Mouse (Mus musculus) hindbrain, embryonic 15.5 days (tissue): ENCODE data around the gene Arhgap21. TPM values are rescaled to one million over a fixed set of nuclear protein-coding genes. Genes with fewer than 3 reads are reported as not detected.

Source experiments
- ATAC-seq: fragments of 200-750 bp; cut with Nextera tagmentation; 2 replicates; pipeline ENCODE4 v1.8.0; 2017; ENCODE audit warnings: low read depth, moderate number of reproducible peaks, moderate TSS enrichment; ENCODE audit not compliant: low FRiP score
- H3K27ac ChIP-seq: fragments of 300-500 bp; sonication (generic); replicated peaks from 2 replicates; pipeline ENCODE4 v1.5.1; 2015; ENCODE audit warnings: mild to moderate bottlenecking, inconsistent platforms
- H3K27me3 ChIP-seq: fragments of 300-500 bp; sonication (generic); 2 replicates; pipeline ENCODE4 v1.6.1; 2015; ENCODE audit warnings: control low read depth, inconsistent platforms
- H3K36me3 ChIP-seq: fragments of 300-500 bp; sonication (generic); 2 replicates; pipeline ENCODE4 v1.6.1; 2015; ENCODE audit warnings: control low read depth, inconsistent platforms
- H3K4me1 ChIP-seq: fragments of 300-500 bp; sonication (generic); replicated peaks from 2 replicates; pipeline ENCODE4 v1.6.1; 2015; ENCODE audit warnings: control low read depth, inconsistent platforms
- H3K4me2 ChIP-seq: fragments of 300-500 bp; sonication (generic); 2 replicates; pipeline ENCODE4 v1.6.1; 2015; ENCODE audit warnings: moderate library complexity, mild to moderate bottlenecking, inconsistent platforms
- H3K4me3 ChIP-seq: fragments of 300-500 bp; sonication (generic); 2 replicates; pipeline ENCODE4 v1.5.1; 2015; ENCODE audit warnings: mild to moderate bottlenecking, inconsistent platforms
- H3K9ac ChIP-seq: fragments of 300-500 bp; sonication (generic); 2 replicates; pipeline ENCODE4 v1.6.1; 2015; ENCODE audit warnings: inconsistent platforms
- H3K9me3 ChIP-seq: fragments of 300-500 bp; sonication (generic); 2 replicates; pipeline ENCODE4 v1.6.1; 2016; ENCODE audit warnings: control low read depth, inconsistent platforms
- WGBS: fragments of 180-500 bp; shearing (Covaris S2); methylation state at CpG from one replicate; pipeline ENCODE4 v1.1.7; 2015; 5-methylcytosine and 5-hydroxymethylcytosine counted together
- polyA plus RNA-seq: library from polyadenylated mRNA; unstranded; fragments of >200 nt; fragmentation: Nextera tagmentation; extraction: Ambion mirVana; gene quantifications from 2 replicates; pipeline ENCODE4 v1.2.1, GENCODE M21; 2015

Arhgap21 gene
- polyA plus RNA-seq, 1 experiment from 2014 or later = 36.9 TPM

GRCm38 (mm10) chr2:20928454-20928853, 40.2 kb downstream of the Arhgap21 start:
- Histone ChIP-seq H3K27ac (no peak overlapping the region), H3K9ac (no peak overlapping the region), H3K4me2 (no peak overlapping the region), H3K27me3 (no peaks in the 10 kb centered on the region), H3K36me3 (no peaks in the 10 kb centered on the region), H3K4me1 (no peaks in the 10 kb centered on the region; the same call in 1 of the 2 replicates), H3K9me3 (no peaks in the 10 kb centered on the region), H3K4me3 (no peak overlapping the region)
- ATAC-seq = no peak

GRCm38 (mm10) chr2:20924938-20925337, 43.7 kb downstream of the Arhgap21 start:
- Histone ChIP-seq H3K36me3 (no peaks in the 10 kb centered on the region), H3K4me1 (peaks cover 8% of the 10 kb centered on the region; the same call in 1 of the 2 replicates), H3K4me2 (no peak overlapping the region), H3K4me3 (no peak overlapping the region), H3K27me3 (no peaks in the 10 kb centered on the region), H3K9me3 (no peaks in the 10 kb centered on the region), H3K9ac (no peak overlapping the region), H3K27ac (no peak overlapping the region)
- 67% methylated on average over 1 of the region's 1 CpGs for WGBS
- ATAC-seq = no peak

GRCm38 (mm10) chr2:20922366-20922765, 46.3 kb downstream of the Arhgap21 start:
- H3K27ac ChIP-seq = no peak overlapping the region
- H3K27me3 ChIP-seq = no peaks in the 10 kb centered on the region
- no peaks in the 10 kb centered on the region for H3K9me3 ChIP-seq
- WGBS = 2% methylated on average over 1 of the region's 1 CpGs
- no peak overlapping the region for H3K4me3 ChIP-seq
- no peaks in the 10 kb centered on the region for H3K36me3 ChIP-seq
- no peak overlapping the region for H3K9ac ChIP-seq
- H3K4me1 ChIP-seq = peaks cover 8% of the 10 kb centered on the region; the same call in 1 of the 2 replicates
- ATAC-seq = no peak
- no peak overlapping the region for H3K4me2 ChIP-seq

GRCm38 (mm10) chr2:20921558-20921957, 47.1 kb downstream of the Arhgap21 start:
- H3K36me3 ChIP-seq = no peaks in the 10 kb centered on the region

GRCm38 (mm10) chr2:20921021-20921420, 47.7 kb downstream of the Arhgap21 start:
- no peak overlapping the region for H3K4me3 ChIP-seq
- no peaks in the 10 kb centered on the region for H3K27me3 ChIP-seq
- no peaks in the 10 kb centered on the region for H3K9me3 ChIP-seq
- WGBS = 92% methylated on average over 1 of the region's 1 CpGs
- no peak overlapping the region for H3K4me2 ChIP-seq
- ATAC-seq = no peak
- H3K9ac ChIP-seq = no peak overlapping the region
- no peaks in the 10 kb centered on the region for H3K36me3 ChIP-seq
- H3K27ac ChIP-seq = no peak overlapping the region
- peaks cover 8% of the 10 kb centered on the region; the same call in 1 of the 2 replicates for H3K4me1 ChIP-seq

More at GRCm38 (mm10) chr2:20921558-20921957, 47.1 kb downstream of the Arhgap21 start:
- Histone ChIP-seq H3K4me3 (no peak overlapping the region), H3K4me1 (peaks cover 8% of the 10 kb centered on the region; the same call in 1 of the 2 replicates), H3K27me3 (no peaks in the 10 kb centered on the region), H3K4me2 (no peak overlapping the region), H3K27ac (no peak overlapping the region), H3K9ac (no peak overlapping the region), H3K9me3 (no peaks in the 10 kb centered on the region)
- ATAC-seq = no peak
- WGBS = 39% methylated on average over 2 of the region's 2 CpGs

GRCm38 (mm10) chr2:20914531-20915320, 54.0 kb downstream of the Arhgap21 start:
- H3K36me3 ChIP-seq = peaks cover 11% of the 10 kb centered on the region; the same call in 1 of the 2 replicates
- no peak for ATAC-seq
- H3K9ac ChIP-seq = no peak overlapping the region
- no peak overlapping the region for H3K4me3 ChIP-seq
- 88% methylated on average over 10 of the region's 10 CpGs for WGBS
- H3K27ac ChIP-seq = no peak overlapping the region
- H3K9me3 ChIP-seq = no peaks in the 10 kb centered on the region
- H3K4me1 ChIP-seq = no peaks in the 10 kb centered on the region
- H3K4me2 ChIP-seq = no peak overlapping the region
- no peaks in the 10 kb centered on the region for H3K27me3 ChIP-seq

- Histone ChIP-seq H3K4me3 (no peak overlapping the region), H3K4me1 (no peaks in the 10 kb centered on the region)
- WGBS = 92% methylated on average over 1 of the region's 1 CpGs
Observed at GRCm38 (mm10) chr2:20913019-20913415, 55.7 kb downstream of the Arhgap21 start.

GRCm38 (mm10) chr2:20912348-20913018, 56.2 kb downstream of the Arhgap21 start:
- H3K4me3 ChIP-seq = no peak overlapping the region
- no peak overlapping the region for H3K27ac ChIP-seq
- H3K36me3 ChIP-seq = peaks cover 11% of the 10 kb centered on the region; the same call in 1 of the 2 replicates
- no peaks in the 10 kb centered on the region for H3K4me1 ChIP-seq
- 92% methylated on average over 11 of the region's 11 CpGs for WGBS
- H3K9ac ChIP-seq = no peak overlapping the region
- no peaks in the 10 kb centered on the region for H3K27me3 ChIP-seq
- no peak for ATAC-seq
- H3K9me3 ChIP-seq = no peaks in the 10 kb centered on the region
- no peak overlapping the region for H3K4me2 ChIP-seq

More at GRCm38 (mm10) chr2:20913019-20913415, 55.7 kb downstream of the Arhgap21 start:
- Histone ChIP-seq H3K27ac (no peak overlapping the region), H3K36me3 (peaks cover 11% of the 10 kb centered on the region; the same call in 1 of the 2 replicates), H3K9ac (no peak overlapping the region), H3K4me2 (no peak overlapping the region), H3K9me3 (no peaks in the 10 kb centered on the region), H3K27me3 (no peaks in the 10 kb centered on the region)
- no peak for ATAC-seq

- Histone ChIP-seq H3K4me2 (no peak overlapping the region), H3K27me3 (no peaks in the 10 kb centered on the region), H3K9me3 (no peaks in the 10 kb centered on the region), H3K4me1 (no peaks in the 10 kb centered on the region), H3K27ac (no peak overlapping the region), H3K9ac (no peak overlapping the region), H3K36me3 (peaks cover 11% of the 10 kb centered on the region; the same call in 1 of the 2 replicates), H3K4me3 (no peak overlapping the region)
- 96% methylated on average over 3 of the region's 3 CpGs for WGBS
- ATAC-seq = no peak
Observed at GRCm38 (mm10) chr2:20910446-20910845, 58.2 kb downstream of the Arhgap21 start.

- Histone ChIP-seq H3K4me1 (no peaks in the 10 kb centered on the region), H3K9ac (no peak overlapping the region), H3K9me3 (no peaks in the 10 kb centered on the region), H3K4me2 (no peak overlapping the region), H3K27ac (no peak overlapping the region), H3K4me3 (no peak overlapping the region), H3K36me3 (peaks cover 11% of the 10 kb centered on the region; the same call in 1 of the 2 replicates), H3K27me3 (no peaks in the 10 kb centered on the region)
- no peak for ATAC-seq
- WGBS = 78% methylated on average over 7 of the region's 7 CpGs
Observed at GRCm38 (mm10) chr2:20909404-20909803, 59.3 kb downstream of the Arhgap21 start.

- H3K4me2 ChIP-seq = no peak overlapping the region
- H3K9me3 ChIP-seq = no peaks in the 10 kb centered on the region
- no peak for ATAC-seq
- 87% methylated on average over 3 of the region's 3 CpGs for WGBS
- peaks cover 11% of the 10 kb centered on the region; the same call in 1 of the 2 replicates for H3K36me3 ChIP-seq
- no peak overlapping the region for H3K27ac ChIP-seq
- H3K9ac ChIP-seq = no peak overlapping the region
- no peak overlapping the region for H3K4me3 ChIP-seq
- no peaks in the 10 kb centered on the region for H3K27me3 ChIP-seq
- peaks cover 4% of the 10 kb centered on the region; the same call in 1 of the 2 replicates for H3K4me1 ChIP-seq
Observed at GRCm38 (mm10) chr2:20907291-20907690, 61.4 kb downstream of the Arhgap21 start.

GRCm38 (mm10) chr2:20905411-20905810, 63.3 kb downstream of the Arhgap21 start:
- Histone ChIP-seq H3K27ac (no peak overlapping the region), H3K4me1 (peaks cover 4% of the 10 kb centered on the region; the same call in 1 of the 2 replicates), H3K4me3 (no peak overlapping the region), H3K36me3 (no peaks in the 10 kb centered on the region), H3K27me3 (no peaks in the 10 kb centered on the region), H3K9me3 (no peaks in the 10 kb centered on the region), H3K4me2 (no peak overlapping the region), H3K9ac (no peak overlapping the region)
- WGBS = 95% methylated on average over 8 of the region's 8 CpGs
- no peak for ATAC-seq
